Mouse (Mus musculus) urinary bladder, adult 2 months (tissue): ENCODE results near the gene N4bp1. TPM values are rescaled to one million over a fixed set of nuclear protein-coding genes. Genes with fewer than 3 reads are reported as not detected.

Source experiments
- DNase-seq: peaks from one replicate; pipeline ENCODE4 v3.0.0; 2022; ENCODE audit warnings: low spot score
- polyA plus RNA-seq: library from polyadenylated mRNA; depleted of rRNA; stranded (reverse); fragments of >200 nt; gene quantifications from 2 replicates; pipeline ENCODE4 v1.2.3, GENCODE M21; 2012

The N4bp1 gene
- polyA plus RNA-seq, 1 experiment, result 7.3 TPM

- DNase-seq, result no peak
Measured at GRCm38 (mm10) chr8:86895390-86895789, 10.3 kb upstream of the N4bp1 start.

GRCm38 (mm10) chr8:86894194-86894761 is 9.2 kb upstream of the N4bp1 start:
- DNase-seq, result no peak

- DNase-seq, result no peak
Measured at GRCm38 (mm10) chr8:86893554-86893953, 8.5 kb upstream of the N4bp1 start.

GRCm38 (mm10) chr8:86891533-86891932 is 6.5 kb upstream of the N4bp1 start:
- no peak for DNase-seq

GRCm38 (mm10) chr8:86888058-86888939 is 3.2 kb upstream of the N4bp1 start:
- no peak for DNase-seq

GRCm38 (mm10) chr8:86884067-86884466 is 991 bp downstream of the N4bp1 start:
- no peak for DNase-seq

GRCm38 (mm10) chr8:86882568-86883478 is 2.2 kb downstream of the N4bp1 start:
- DNase-seq, result no peak

GRCm38 (mm10) chr8:86881951-86882350 is 3.1 kb downstream of the N4bp1 start:
- no peak for DNase-seq

- no peak for DNase-seq
Measured at GRCm38 (mm10) chr8:86881068-86881609, 3.9 kb downstream of the N4bp1 start.

GRCm38 (mm10) chr8:86876831-86877230 is 8.2 kb downstream of the N4bp1 start:
- no peak for DNase-seq

GRCm38 (mm10) chr8:86874055-86874454 is 11.0 kb downstream of the N4bp1 start:
- no peak for DNase-seq

GRCm38 (mm10) chr8:86873151-86873550 is 11.9 kb downstream of the N4bp1 start:
- no peak for DNase-seq

- no peak for DNase-seq
Measured at GRCm38 (mm10) chr8:86872097-86872815, 12.8 kb downstream of the N4bp1 start.

- no peak for DNase-seq
Measured at GRCm38 (mm10) chr8:86871421-86871820, 13.6 kb downstream of the N4bp1 start.

GRCm38 (mm10) chr8:86870771-86871170 is 14.3 kb downstream of the N4bp1 start:
- DNase-seq, result no peak

GRCm38 (mm10) chr8:86868041-86868440 is 17.0 kb downstream of the N4bp1 start:
- no peak for DNase-seq

- no peak for DNase-seq
Measured at GRCm38 (mm10) chr8:86864764-86865163, 20.3 kb downstream of the N4bp1 start.

GRCm38 (mm10) chr8:86862837-86863236 is 22.2 kb downstream of the N4bp1 start:
- DNase-seq, result no peak

GRCm38 (mm10) chr8:86862155-86862816 is 22.8 kb downstream of the N4bp1 start:
- no peak for DNase-seq

- no peak for DNase-seq
Measured at GRCm38 (mm10) chr8:86861516-86861915, 23.5 kb downstream of the N4bp1 start.

GRCm38 (mm10) chr8:86856248-86856647 is 28.8 kb downstream of the N4bp1 start:
- no peak for DNase-seq
